Mouse (Mus musculus) kidney, adult 2 months (tissue): ENCODE data around the gene Triap1.

ENCODE experiments used
- CTCF ChIP-seq: fragments of 200-500 bp; conservative IDR thresholded peaks from 2 replicates; pipeline ENCODE4 v1.5.1; 2011; ENCODE audit warnings: low read depth, mild to moderate bottlenecking, control low read depth, low read length, moderate library complexity, mixed read lengths; ENCODE audit not compliant: insufficient read depth, insufficient read length
- POLR2A ChIP-seq: fragments of 200-500 bp; IDR thresholded peaks from one replicate; pipeline ENCODE4 v1.6.1; 2011; ENCODE audit warnings: low read depth, low read length, control low read depth

GRCm38 (mm10) chr5:115362216-115362615 is 21.2 kb downstream of the Triap1 start:
- TF ChIP-seq CTCF (no peak), POLR2A (no peak)
